Mouse (Mus musculus) heart, adult 2 months (tissue): ENCODE data around the gene Sdr39u1. TPM values are rescaled to one million over a fixed set of nuclear protein-coding genes. Genes with fewer than 3 reads are reported as not detected.
A peak's percentile ranks its signal among the peaks of the same experiment; 100 is the strongest.

Source experiments
- DNase-seq, 2 experiments: peaks; one replicate each; pipeline ENCODE4 v3.0.0; 2021
- H3K27ac ChIP-seq: fragments of 200-600 bp; 2 replicates; pipeline ENCODE4 v1.8.1; 2022
- H3K27me3 ChIP-seq: fragments of 200-500 bp; 2 replicates; pipeline ENCODE4 v1.6.1; 2012; ENCODE audit warnings: mild to moderate bottlenecking, low read length, inconsistent platforms, mixed read lengths; ENCODE audit not compliant: control insufficient read depth, insufficient read depth
- H3K36me3 ChIP-seq: fragments of 200-500 bp; 2 replicates; pipeline ENCODE4 v1.6.1; 2012; ENCODE audit warnings: low read length, inconsistent platforms; ENCODE audit not compliant: control insufficient read depth, insufficient read depth
- H3K4me1 ChIP-seq: fragments of 200-500 bp; 2 replicates; pipeline ENCODE4 v1.6.1; 2011; ENCODE audit warnings: low read length; ENCODE audit not compliant: control insufficient read depth, insufficient read depth
- H3K4me3 ChIP-seq: fragments of 200-600 bp; 2 replicates; pipeline ENCODE4 v1.8.1; 2022
- H3K79me2 ChIP-seq: fragments of 200-500 bp; replicated peaks from 2 replicates; pipeline ENCODE4 v1.6.1; 2012; ENCODE audit warnings: mild to moderate bottlenecking, inconsistent platforms, low read length, moderate library complexity, mixed read lengths; ENCODE audit not compliant: control insufficient read depth, insufficient read depth
- H3K9ac ChIP-seq: fragments of 200-500 bp; 2 replicates; pipeline ENCODE4 v1.6.1; 2012; ENCODE audit warnings: low read depth, mild to moderate bottlenecking, control low read depth, inconsistent platforms, low read length, mixed read lengths
- CTCF ChIP-seq: fragments of 200-600 bp; IDR thresholded peaks from 2 replicates; pipeline ENCODE4 v1.8.1; 2022; ENCODE audit warnings: antibody characterized with exemption, mild to moderate bottlenecking, moderate library complexity
- EP300 ChIP-seq: fragments of 200-500 bp; IDR thresholded peaks from 2 replicates; pipeline ENCODE4 v1.6.1; 2011; ENCODE audit warnings: low read depth, low read length, control low read depth; ENCODE audit not compliant: insufficient read depth
- POLR2A ChIP-seq: fragments of 200-500 bp; IDR thresholded peaks from 2 replicates; pipeline ENCODE4 v1.6.1; 2011; ENCODE audit warnings: mild to moderate bottlenecking, low read depth, low read length, control low read depth; ENCODE audit not compliant: insufficient read depth
- WGBS: fragments of 180-500 bp; shearing (Covaris S2); methylation state at CpG from one replicate; pipeline ENCODE4 v1.1.7; 2018; 5-methylcytosine and 5-hydroxymethylcytosine counted together
- intact Hi-C: fragments of 180-260 bp; cut with DNase I; formaldehyde crosslinking; loops from one replicate; pipeline ENCODE4 v1.15.1; 2025
- polyA plus RNA-seq: library from polyadenylated mRNA; depleted of rRNA; stranded (reverse); fragments of >200 nt; gene quantifications from 2 replicates; pipeline ENCODE4 v1.2.3, GENCODE M21; 2012
- total RNA-seq, 2 experiments: library from RNA; stranded (reverse); gene quantifications; 2 replicates each; pipeline ENCODE4 v1.2.3; 2021

Sdr39u1 gene
- total and polyA plus RNA-seq, 3 experiments = 112 to 142 (median 127) TPM

DNA sequence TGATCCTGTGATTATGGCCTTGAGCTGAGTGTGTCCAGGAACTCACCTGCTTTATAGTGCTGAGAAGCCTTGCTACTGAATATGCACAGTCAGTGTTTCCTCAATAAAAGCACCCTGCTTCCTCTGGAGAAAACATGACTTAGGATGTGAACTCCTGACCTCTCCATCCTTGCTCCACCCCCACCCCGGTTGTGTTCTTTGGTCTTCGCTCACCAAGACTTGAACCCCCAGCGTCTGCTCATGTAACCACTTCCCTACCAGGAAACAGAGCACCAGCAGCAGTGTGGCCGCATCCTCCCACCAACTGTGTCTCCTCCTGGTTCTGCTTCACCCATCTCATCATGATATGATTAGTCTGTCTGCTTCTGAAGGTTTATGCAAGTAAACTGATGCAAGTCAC lies 13.3 kb upstream of the Sdr39u1 start:
- Histone ChIP-seq H3K79me2 (no peaks in the 10 kb centered on the region), H3K27me3 (no peaks in the 10 kb centered on the region), H3K27ac (no peak overlapping the region), H3K9ac (no peak overlapping the region), H3K4me1 (no peaks in the 10 kb centered on the region), H3K36me3 (no peaks in the 10 kb centered on the region), H3K4me3 (no peak overlapping the region)
- no peak for TF ChIP-seq EP300
- no peak for TF ChIP-seq POLR2A
- TF ChIP-seq CTCF = no peak
- intact Hi-C loops = no loop called here
- no peak for DNase-seq
- 44% methylated on average over 4 of the region's 4 CpGs for WGBS

DNA sequence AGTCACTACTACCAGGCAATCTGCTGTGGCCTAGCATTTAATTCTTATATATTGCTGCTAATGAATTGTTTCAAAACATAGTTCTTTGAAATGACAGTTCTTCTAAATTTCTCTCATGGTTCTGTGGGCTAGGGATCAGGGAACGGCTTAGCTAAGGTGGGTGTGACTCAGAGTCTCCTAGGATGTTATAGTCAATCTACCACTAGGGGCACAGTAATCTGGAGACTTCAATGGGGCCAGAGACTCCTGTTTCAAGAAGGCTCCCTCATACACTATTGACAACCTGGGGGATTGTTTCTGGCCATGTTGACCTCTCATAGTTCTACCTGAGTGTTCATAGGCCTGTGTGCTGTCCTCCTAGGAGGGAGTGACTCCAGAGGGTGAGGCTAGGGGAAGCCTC lies 5.4 kb upstream of the Sdr39u1 start:
- no peak overlapping the region for H3K4me3 ChIP-seq
- H3K27ac ChIP-seq = no peak overlapping the region
- H3K27me3 ChIP-seq = no peaks in the 10 kb centered on the region
- WGBS = 10% methylated on average over 1 of the region's 1 CpGs
- TF ChIP-seq EP300 (no peak), CTCF (peak; percentile 45)
- intact Hi-C loops = no loop called here
- no peaks in the 10 kb centered on the region for H3K36me3 ChIP-seq
- H3K4me1 ChIP-seq = no peaks in the 10 kb centered on the region
- no peak overlapping the region for H3K9ac ChIP-seq
- no peaks in the 10 kb centered on the region for H3K79me2 ChIP-seq
- DNase-seq = no peak

DNA sequence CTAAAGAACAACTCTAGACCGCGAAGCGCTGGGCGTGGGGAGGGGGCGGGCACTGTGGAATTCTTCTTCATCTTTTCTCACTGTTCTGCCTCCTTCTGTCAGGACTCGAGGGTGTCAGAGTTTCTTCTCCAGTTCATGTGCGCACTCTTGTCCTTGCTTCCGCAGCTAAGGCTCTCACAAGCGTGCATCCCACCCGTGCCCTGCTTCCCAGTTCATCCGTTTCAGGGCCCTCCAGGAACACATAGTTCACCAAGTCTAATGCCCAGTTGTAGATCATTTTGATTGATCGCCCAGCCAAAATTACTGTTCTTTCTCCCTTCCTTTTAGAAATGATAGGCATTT lies 292 bp upstream of the Sdr39u1 start:
- WGBS = 5% methylated on average over 12 of the region's 12 CpGs
- peak overlapping the region; percentile 89 for H3K27ac ChIP-seq
- intact Hi-C loops = no loop called here
- no peaks in the 10 kb centered on the region for H3K27me3 ChIP-seq
- peaks cover 1% of the 10 kb centered on the region; the same call in 1 of the 2 replicates for H3K4me1 ChIP-seq
- no peaks in the 10 kb centered on the region for H3K79me2 ChIP-seq
- peak; percentile 1; the same call in 1 of the 2 replicates for TF ChIP-seq POLR2A
- no peak for TF ChIP-seq CTCF
- no peak for DNase-seq
- H3K4me3 ChIP-seq = peak overlapping the region; percentile 62
- peak overlapping the region; percentile 87 for H3K9ac ChIP-seq
- no peaks in the 10 kb centered on the region for H3K36me3 ChIP-seq

DNA sequence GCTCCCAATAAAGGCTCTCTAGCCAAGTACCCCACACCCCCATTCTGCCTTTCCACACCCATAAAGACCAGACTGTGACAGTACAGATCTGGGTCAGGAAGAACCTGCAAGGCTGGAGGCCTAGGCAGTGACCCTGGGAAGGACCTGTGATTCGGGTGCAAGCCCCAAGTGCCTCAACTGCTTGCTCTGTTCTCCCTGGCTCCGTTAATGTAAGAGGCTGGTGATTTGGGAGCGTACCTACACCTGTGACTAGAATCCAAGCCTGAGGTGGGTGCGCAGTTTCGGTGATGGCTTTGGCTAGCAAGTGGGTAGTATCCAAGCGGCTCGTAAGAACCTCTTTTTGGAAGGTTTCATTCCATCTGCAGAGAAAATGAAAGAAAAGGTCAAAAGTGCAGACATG lies 1.1 kb downstream of the Sdr39u1 start:
- Histone ChIP-seq H3K36me3 (no peaks in the 10 kb centered on the region), H3K9ac (no peak overlapping the region), H3K4me1 (peaks cover 1% of the 10 kb centered on the region; the same call in 1 of the 2 replicates), H3K4me3 (no peak overlapping the region), H3K27me3 (no peaks in the 10 kb centered on the region), H3K79me2 (no peaks in the 10 kb centered on the region), H3K27ac (no peak overlapping the region; the same call in 1 of the 2 replicates)
- 90% methylated on average over 7 of the region's 7 CpGs for WGBS
- intact Hi-C loops = no loop called here
- TF ChIP-seq EP300 = no peak
- 0 out of 2 replicates have a peak, but pooled peaks have one; percentile 28 for TF ChIP-seq POLR2A
- TF ChIP-seq CTCF = no peak
- no peak for DNase-seq

DNA sequence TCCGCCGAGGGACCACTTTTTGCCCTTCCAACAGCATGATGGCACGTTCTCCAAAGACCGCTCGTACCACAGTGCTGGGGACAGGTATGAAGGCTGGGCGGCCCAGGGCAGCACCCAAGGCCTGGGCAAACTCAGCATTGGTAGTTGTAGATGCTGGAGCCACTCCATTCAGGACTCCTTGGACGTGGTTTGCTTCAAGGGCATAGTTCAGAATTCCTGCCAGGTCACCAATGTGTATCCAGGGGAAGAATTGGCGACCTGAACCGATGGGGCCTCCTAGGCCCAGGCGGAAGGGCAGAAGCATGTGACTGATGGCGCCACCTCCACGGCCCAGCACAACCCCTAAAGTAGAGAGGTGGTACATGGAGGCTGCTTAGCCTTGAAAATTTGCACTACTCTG lies 2.4 kb downstream of the Sdr39u1 start:
- 88% methylated on average over 12 of the region's 12 CpGs for WGBS
- intact Hi-C loops = no loop called here
- H3K27me3 ChIP-seq = no peaks in the 10 kb centered on the region
- peaks cover 1% of the 10 kb centered on the region; the same call in 1 of the 2 replicates for H3K4me1 ChIP-seq
- H3K9ac ChIP-seq = no peak overlapping the region
- H3K36me3 ChIP-seq = peaks cover 3% of the 10 kb centered on the region; the same call in 1 of the 2 replicates
- TF ChIP-seq POLR2A = 0 out of 2 replicates have a peak, but pooled peaks have one; percentile 18
- no peak for TF ChIP-seq EP300
- no peak overlapping the region for H3K27ac ChIP-seq
- no peaks in the 10 kb centered on the region for H3K79me2 ChIP-seq
- H3K4me3 ChIP-seq = no peak overlapping the region
- no peak for DNase-seq

DNA sequence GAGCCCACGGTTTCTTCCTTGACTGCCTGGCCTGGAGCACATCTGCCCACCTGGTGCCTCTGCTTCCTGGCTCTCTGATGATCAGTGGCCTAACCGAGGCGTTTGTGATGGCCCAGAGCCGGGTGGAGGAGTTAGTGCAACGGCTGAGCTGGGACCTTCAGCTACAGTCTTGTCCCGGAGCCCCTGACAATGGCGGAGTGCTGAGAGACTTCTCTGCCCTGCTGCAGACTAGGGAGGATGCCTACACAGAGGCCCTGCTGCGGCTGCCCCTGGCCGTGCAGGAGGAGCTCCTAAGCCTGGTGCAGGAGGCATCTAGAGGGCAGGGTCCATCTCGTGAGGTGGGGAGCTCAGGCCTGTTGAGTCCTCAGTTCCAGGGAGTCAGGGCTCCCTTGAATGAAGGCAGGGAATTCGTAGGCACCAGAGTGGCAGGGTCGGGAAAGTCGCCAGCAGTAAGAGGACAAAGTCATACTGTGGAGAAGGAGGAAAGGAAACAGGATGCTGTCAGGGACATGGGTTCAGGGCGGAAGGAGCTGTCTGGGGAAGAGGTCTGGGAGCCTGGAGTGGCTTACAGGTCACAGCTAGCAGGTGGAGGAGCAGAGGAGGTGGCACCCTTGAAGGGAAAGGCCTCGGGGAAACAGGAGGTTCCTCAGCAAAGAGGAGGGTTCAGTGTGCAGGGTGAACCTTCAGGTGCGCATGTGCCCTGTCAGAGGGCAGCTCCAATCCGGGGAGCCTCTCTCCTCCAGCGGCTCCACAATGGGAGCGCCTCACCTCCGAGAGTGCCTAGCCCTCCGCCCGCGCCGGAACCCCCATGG lies 13.3 kb downstream of the Sdr39u1 start:
- peak in 1 of 2 experiments; percentile 29 for DNase-seq
- peaks cover 17% of the 10 kb centered on the region for H3K36me3 ChIP-seq
- intact Hi-C loops = loop anchor here (10.0 kb wide), 1 partner anchor 212 kb away; the partner anchor contains the start of genes Gmpr2 and Nedd8
- peak overlapping the region; percentile 88 for H3K4me3 ChIP-seq
- H3K9ac ChIP-seq = 0 out of 2 replicates have a peak overlapping the region, but pooled peaks have one; percentile 6
- peak overlapping the region; percentile 92 for H3K27ac ChIP-seq
- 62% methylated on average over 24 of the region's 24 CpGs for WGBS
- H3K4me1 ChIP-seq = peaks cover 15% of the 10 kb centered on the region
- no peak for TF ChIP-seq EP300
- no peak for TF ChIP-seq POLR2A
- no peak for TF ChIP-seq CTCF
- H3K27me3 ChIP-seq = no peaks in the 10 kb centered on the region
- H3K79me2 ChIP-seq = 0 out of 2 replicates have a peak, but pooled peaks cover 1% of the 10 kb centered on the region
